Mouse (Mus musculus): ENCODE results near the gene Pspc1. TPM values are rescaled to one million over a fixed set of nuclear protein-coding genes. Genes with fewer than 3 reads are reported as not detected.

The Pspc1 gene
- polyA plus RNA-seq, 1 experiment = 19.7 TPM

GRCm38 (mm10) chr14:56705687-56706086 lies 72.4 kb downstream of the Pspc1 start:
- H3K4me3 ChIP-seq (ENCODE audit: insufficient read depth, low read length) = no peak overlapping the region

GRCm38 (mm10) chr14:56702644-56703043 lies 75.5 kb downstream of the Pspc1 start:
- TF ChIP-seq CTCF (IDR thresholded peaks at IDR 0.05; ENCODE audit: low read depth, low read length) (no peak), POLR2A (IDR thresholded peaks at IDR 0.05; ENCODE audit: borderline replicate concordance, low read depth, low read length) (no peak)
- no peak overlapping the region for H3K27ac ChIP-seq (ENCODE audit: insufficient read depth, low read depth, low read length)
- no peaks in the 10 kb centered on the region for H3K4me1 ChIP-seq (ENCODE audit: control insufficient read depth, insufficient read depth, low read length)
- H3K4me3 ChIP-seq (ENCODE audit: insufficient read depth, low read length) = no peak overlapping the region

More at GRCm38 (mm10) chr14:56705687-56706086, 72.4 kb downstream of the Pspc1 start:
- TF ChIP-seq POLR2A (IDR thresholded peaks at IDR 0.05; ENCODE audit: borderline replicate concordance, low read depth, low read length) (no peak), CTCF (IDR thresholded peaks at IDR 0.05; ENCODE audit: low read depth, low read length) (no peak)
- Histone ChIP-seq H3K27ac (ENCODE audit: insufficient read depth, low read depth, low read length) (no peak overlapping the region), H3K4me1 (ENCODE audit: control insufficient read depth, insufficient read depth, low read length) (no peaks in the 10 kb centered on the region)

GRCm38 (mm10) chr14:56697836-56698235 lies 80.3 kb downstream of the Pspc1 start:
- H3K4me3 ChIP-seq (ENCODE audit: insufficient read depth, low read length) = no peak overlapping the region
- no peaks in the 10 kb centered on the region for H3K4me1 ChIP-seq (ENCODE audit: control insufficient read depth, insufficient read depth, low read length)
- TF ChIP-seq CTCF (IDR thresholded peaks at IDR 0.05; ENCODE audit: low read depth, low read length) = no peak
- TF ChIP-seq POLR2A (IDR thresholded peaks at IDR 0.05; ENCODE audit: borderline replicate concordance, low read depth, low read length) = no peak
- H3K27ac ChIP-seq (ENCODE audit: insufficient read depth, low read depth, low read length) = no peak overlapping the region

- H3K4me1 ChIP-seq (ENCODE audit: control insufficient read depth, insufficient read depth, low read length) = peaks cover 16% of the 10 kb centered on the region
- H3K4me3 ChIP-seq (ENCODE audit: insufficient read depth, low read length) = no peak overlapping the region
- no peak for TF ChIP-seq POLR2A (IDR thresholded peaks at IDR 0.05; ENCODE audit: borderline replicate concordance, low read depth, low read length)
- TF ChIP-seq CTCF (IDR thresholded peaks at IDR 0.05; ENCODE audit: low read depth, low read length) = no peak
- no peak overlapping the region for H3K27ac ChIP-seq (ENCODE audit: insufficient read depth, low read depth, low read length)
These were observed 82.6 kb downstream of the Pspc1 start for GRCm38 (mm10) chr14:56695495-56695894.

- Histone ChIP-seq H3K27ac (ENCODE audit: insufficient read depth, low read depth, low read length) (peak overlapping the region; percentile 86), H3K4me3 (ENCODE audit: insufficient read depth, low read length) (no peak overlapping the region), H3K4me1 (ENCODE audit: control insufficient read depth, insufficient read depth, low read length) (peaks cover 47% of the 10 kb centered on the region)
- no peak for TF ChIP-seq CTCF (IDR thresholded peaks at IDR 0.05; ENCODE audit: low read depth, low read length)
- TF ChIP-seq POLR2A (IDR thresholded peaks at IDR 0.05; ENCODE audit: borderline replicate concordance, low read depth, low read length) = no peak
These were observed 88.3 kb downstream of the Pspc1 start for GRCm38 (mm10) chr14:56689766-56690165.

GRCm38 (mm10) chr14:56689116-56689515 lies 89.0 kb downstream of the Pspc1 start:
- peak overlapping the region; percentile 86 for H3K27ac ChIP-seq (ENCODE audit: insufficient read depth, low read depth, low read length)
- H3K4me3 ChIP-seq (ENCODE audit: insufficient read depth, low read length) = no peak overlapping the region
- H3K4me1 ChIP-seq (ENCODE audit: control insufficient read depth, insufficient read depth, low read length) = peaks cover 47% of the 10 kb centered on the region
- no peak for TF ChIP-seq POLR2A (IDR thresholded peaks at IDR 0.05; ENCODE audit: borderline replicate concordance, low read depth, low read length)
- no peak for TF ChIP-seq CTCF (IDR thresholded peaks at IDR 0.05; ENCODE audit: low read depth, low read length)

GRCm38 (mm10) chr14:56685426-56685825 lies 92.7 kb downstream of the Pspc1 start:
- no peak for TF ChIP-seq CTCF (IDR thresholded peaks at IDR 0.05; ENCODE audit: low read depth, low read length)
- no peak for TF ChIP-seq POLR2A (IDR thresholded peaks at IDR 0.05; ENCODE audit: borderline replicate concordance, low read depth, low read length)
- Histone ChIP-seq H3K4me3 (ENCODE audit: insufficient read depth, low read length) (no peak overlapping the region), H3K4me1 (ENCODE audit: control insufficient read depth, insufficient read depth, low read length) (peaks cover 31% of the 10 kb centered on the region), H3K27ac (ENCODE audit: insufficient read depth, low read depth, low read length) (no peak overlapping the region)

Other genes starting within 250 kb of the Pspc1 start
- 9.6 and 17.0 TPM in 2 replicates for gene Cenpj, start 202.9 kb downstream of the Pspc1 start, polyA plus RNA-seq (2012; ENCODE audit: insufficient read depth, insufficient read length, missing spikeins)
- 38.3 and 43.7 TPM in 2 replicates for gene Parp4, start 202.7 kb downstream of the Pspc1 start, polyA plus RNA-seq (2012; ENCODE audit: insufficient read depth, insufficient read length, missing spikeins)
- gene Mphosph8, start 110.1 kb downstream of the Pspc1 start, polyA plus RNA-seq (2012; ENCODE audit: insufficient read depth, insufficient read length, missing spikeins) = 20.7 and 22.0 TPM in 2 replicates
- 36.6 and 38.7 TPM in 2 replicates for gene Zmym5, start 33.4 kb upstream of the Pspc1 start, polyA plus RNA-seq (2012; ENCODE audit: insufficient read depth, insufficient read length, missing spikeins)
- gene Zmym2, start 108.3 kb upstream of the Pspc1 start, polyA plus RNA-seq (2012; ENCODE audit: insufficient read depth, insufficient read length, missing spikeins) = 39.2 and 48.7 TPM in 2 replicates

Data from bone marrow macrophage, adult 2 months (primary cell).